Comparison of ENCODE assay signal across 8 mouse cellular contexts in the genomic region with DNA sequence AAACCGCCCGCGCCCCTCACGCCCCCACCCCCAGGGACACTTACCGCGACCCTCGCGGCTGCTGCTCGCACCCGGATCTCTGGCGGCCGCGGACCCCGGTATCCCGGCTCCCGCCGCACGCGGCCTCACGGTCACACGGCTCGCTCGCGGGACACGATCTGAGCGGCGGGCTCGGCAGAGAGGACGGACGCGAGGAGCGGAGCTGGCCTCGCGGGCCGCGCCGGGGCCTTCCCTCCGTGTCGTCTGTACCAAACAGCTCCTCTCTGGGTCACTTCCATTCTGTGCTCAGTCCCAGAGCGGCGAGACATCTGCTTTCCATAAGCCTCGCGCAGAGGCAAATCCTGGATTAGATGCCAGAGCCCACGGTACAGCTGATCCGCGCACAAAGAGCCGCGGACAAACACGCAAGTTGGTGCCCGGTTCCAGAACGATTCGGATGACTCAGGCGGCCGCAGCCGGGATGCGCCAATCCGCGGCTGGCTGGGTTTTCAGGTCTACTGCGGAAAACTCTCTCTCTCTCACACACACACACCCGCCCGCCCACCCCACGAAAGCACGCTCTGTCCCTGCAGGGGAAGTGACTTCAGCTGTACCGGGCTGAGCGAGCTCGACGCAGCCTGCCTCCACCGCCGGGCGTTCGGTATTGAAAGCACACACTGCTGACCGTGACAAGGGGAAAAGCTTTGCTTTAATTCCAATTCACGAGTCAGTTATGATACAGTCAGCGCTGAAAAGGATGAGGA. TPM values are rescaled to one million over a fixed set of nuclear protein-coding genes. Genes with fewer than 3 reads are reported as not detected.
DNase-seq lines count a peak whose midpoint lies in the region; ATAC-seq and TF ChIP-seq lines count a peak whose summit lies in the region.

No protein-coding gene starts in this region.

- H3K27ac ChIP-seq in MEL (ENCODE audit: control insufficient read depth, low read depth, low read length) = peak overlapping the region; percentile 67
- peak overlapping the region; percentile 64 for H3K27ac ChIP-seq in lung, embryonic 15.5 days
- H3K27ac ChIP-seq in olfactory bulb, adult 2 months (ENCODE audit: insufficient read depth, low read depth, low read length) = peak overlapping the region; percentile 94

- no peak for TF ChIP-seq RAD21 in MEL (IDR thresholded peaks at IDR 0.05; ENCODE audit: low read depth, low read length)

- H3K4me3 ChIP-seq in MEL (ENCODE audit: control insufficient read depth in 1 of 2, insufficient read depth in 1 of 2, low read depth in 2 of 2, low read length in 2 of 2) = peak overlapping the region; percentile 97 to 98
- peak overlapping the region; percentile 70 for H3K4me3 ChIP-seq in lung, embryonic 15.5 days
- H3K4me3 ChIP-seq in olfactory bulb, adult 2 months (ENCODE audit: insufficient read depth, low read depth, low read length) = peak overlapping the region; percentile 91

- H3K27me3 ChIP-seq in MEL (ENCODE audit: control insufficient read depth in 1 of 2, insufficient read depth in 2 of 2, low read length in 2 of 2) = no peaks in the 10 kb centered on the region
- peaks cover 5% of the 10 kb centered on the region for H3K27me3 ChIP-seq in lung, embryonic 15.5 days

- TF ChIP-seq CTCF in MEL (IDR thresholded peaks at IDR 0.05 in 2 of 3, conservative IDR thresholded peaks at IDR 0.05 in 1 of 3; ENCODE audit: control insufficient read depth in 1 of 3, insufficient read depth in 1 of 3, low read depth in 2 of 3, low read length in 3 of 3, poor library complexity in 1 of 3, severe bottlenecking in 1 of 3) = no peak
- no peak for TF ChIP-seq CTCF in olfactory bulb, adult 2 months (IDR thresholded peaks at IDR 0.05; ENCODE audit: insufficient read depth, low read depth, low read length)

- H3K9ac ChIP-seq in MEL (ENCODE audit: control insufficient read depth, low read depth, low read length, poor library complexity, severe bottlenecking) = peak overlapping the region; percentile 91
- peak overlapping the region; percentile 80 for H3K9ac ChIP-seq in lung, embryonic 15.5 days

- DNase-seq in MEL (ENCODE audit: low read depth, low spot score) = peak; percentile 77
- peak; percentile 66 for DNase-seq in cerebellum, adult 8-10 months
- peak; percentile 82 for DNase-seq in layer of hippocampus, adult 9-11 months
- DNase-seq in thymus, postnatal 14 days = peak; percentile 68

- WGBS in lung, embryonic 15.5 days = under 1% methylated on average over 74 of the region's 74 CpGs
- under 1% methylated on average over 74 of the region's 74 CpGs for WGBS in olfactory bulb, adult 2 months

- peak in 1 of 2 experiments; percentile 29; a peak in 1 of 4 replicates for TF ChIP-seq POLR2A in MEL (IDR thresholded peaks at IDR 0.05; ENCODE audit: control insufficient read depth in 1 of 2, insufficient read depth in 1 of 2, low read depth in 1 of 2, low read length in 2 of 2, poor library complexity in 1 of 2)
- TF ChIP-seq POLR2A in olfactory bulb, adult 2 months (IDR thresholded peaks at IDR 0.05; ENCODE audit: insufficient read depth, low read depth, low read length) = no peak

- ATAC-seq in frontal cortex, adult (ENCODE audit: low TSS enrichment) = peak; percentile 83
- peak; percentile 71 to 88; a peak in 3 of 4 replicates for ATAC-seq in hematopoietic stem cell, adult 5-6 weeks (replicated peaks in 1 of 2; ENCODE audit: insufficient read depth in 1 of 2, low FRiP score in 2 of 2, low TSS enrichment in 1 of 2, low read depth in 1 of 2, poor library complexity in 2 of 2, severe bottlenecking in 2 of 2)
- ATAC-seq in lung, embryonic 15.5 days (ENCODE audit: borderline replicate concordance, extremely low read depth, low FRiP score, low TSS enrichment) = peak; percentile 78; the same call in 1 of the 2 replicates

- peaks cover 5 to 7% of the 10 kb centered on the region in 2 experiments; a peak in 3 of 4 replicates for H3K4me1 ChIP-seq in MEL (ENCODE audit: control insufficient read depth in 1 of 2, insufficient read depth in 2 of 2, low read length in 2 of 2)
- peaks cover 27% of the 10 kb centered on the region for H3K4me1 ChIP-seq in lung, embryonic 15.5 days
- peaks cover 2% of the 10 kb centered on the region; the same call in 1 of the 2 replicates for H3K4me1 ChIP-seq in olfactory bulb, adult 2 months (ENCODE audit: control insufficient read depth, insufficient read depth, low read length)

- H3K36me3 ChIP-seq in MEL (ENCODE audit: control insufficient read depth in 1 of 2, insufficient read depth in 2 of 2, low read length in 2 of 2) = peaks cover 0 to 7% of the 10 kb centered on the region in 2 experiments; a peak in 2 of 4 replicates
- H3K36me3 ChIP-seq in lung, embryonic 15.5 days = no peaks in the 10 kb centered on the region

- H3K9me3 ChIP-seq in MEL (replicated peaks; ENCODE audit: insufficient read depth, low read length) = no peaks in the 10 kb centered on the region
- no peaks in the 10 kb centered on the region for H3K9me3 ChIP-seq in lung, embryonic 15.5 days

- peaks cover 1% of the 10 kb centered on the region; the same call in 1 of the 2 replicates for H3K79me2 ChIP-seq in MEL (ENCODE audit: control insufficient read depth, insufficient read depth, low read length, poor library complexity)

- 0 out of 4 replicates have a peak, but pooled peaks of 1 of the 2 experiments have one; percentile 18 for TF ChIP-seq EP300 in MEL (IDR thresholded peaks at IDR 0.05; ENCODE audit: low read depth in 1 of 2, low read length in 2 of 2)

- peak overlapping the region; percentile 100 for H3K4me2 ChIP-seq in lung, embryonic 15.5 days

TF ChIP-seq in MEL, 35 proteins besides CTCF, POLR2A, EP300 and RAD21:
- TF ChIP-seq ELF1 (IDR thresholded peaks at IDR 0.05; ENCODE audit: low read depth, low read length) (no peak), HCFC1 (IDR thresholded peaks at IDR 0.05; ENCODE audit: low read depth, low read length) (no peak), SIN3A (IDR thresholded peaks at IDR 0.05; ENCODE audit: low read length) (no peak), ZKSCAN1 (IDR thresholded peaks at IDR 0.05; ENCODE audit: low read depth, low read length) (no peak), UBTF (IDR thresholded peaks at IDR 0.05; ENCODE audit: borderline replicate concordance, insufficient read depth, low read depth, low read length) (peak; percentile 86; the same call in 1 of the 2 replicates), SMC3 (IDR thresholded peaks at IDR 0.05; ENCODE audit: low read depth, low read length) (no peak), ZMIZ1 (IDR thresholded peaks at IDR 0.05; ENCODE audit: low read depth, low read length) (no peak), NELFE (IDR thresholded peaks at IDR 0.05; ENCODE audit: low read depth, low read length) (no peak), TBP (IDR thresholded peaks at IDR 0.05; ENCODE audit: low read depth, low read length) (peak; percentile 63), USF2 (IDR thresholded peaks at IDR 0.05; ENCODE audit: borderline replicate concordance in 1 of 2, insufficient read depth in 1 of 2, low read depth in 1 of 2, low read length in 2 of 2) (no peak), MAFK (IDR thresholded peaks at IDR 0.05; ENCODE audit: borderline replicate concordance, low read depth, low read length) (no peak), BHLHE40 (IDR thresholded peaks at IDR 0.05; ENCODE audit: borderline replicate concordance, low read depth, low read length) (no peak), POLR2AphosphoS2 (IDR thresholded peaks at IDR 0.05; ENCODE audit: low read length) (no peak), TAL1 (IDR thresholded peaks at IDR 0.05; ENCODE audit: low read length) (no peak), ZC3H11A (IDR thresholded peaks at IDR 0.05; ENCODE audit: low read depth, low read length) (no peak), MYC (IDR thresholded peaks at IDR 0.05; ENCODE audit: low read depth, low read length) (no peak), KAT2A (conservative IDR thresholded peaks at IDR 0.05; ENCODE audit: low read depth, low read length) (no peak), ETS1 (IDR thresholded peaks at IDR 0.05; ENCODE audit: low read depth, low read length) (peak; percentile 59; the same call in 1 of the 2 replicates), E2F4 (IDR thresholded peaks at IDR 0.05; ENCODE audit: borderline replicate concordance, low read depth, low read length) (no peak), MYB (IDR thresholded peaks at IDR 0.05; ENCODE audit: low read depth, low read length) (no peak), POLR2AphosphoS5 (IDR thresholded peaks at IDR 0.05; ENCODE audit: borderline replicate concordance, low read depth, low read length) (no peak), USF1 (IDR thresholded peaks at IDR 0.05; ENCODE audit: low read depth, low read length) (no peak), CHD1 (IDR thresholded peaks at IDR 0.05; ENCODE audit: low read depth, low read length) (no peak), RCOR1 (IDR thresholded peaks at IDR 0.05; ENCODE audit: low read depth, low read length) (no peak), MAX (IDR thresholded peaks at IDR 0.05; ENCODE audit: low read length) (0 out of 2 replicates have a peak, but pooled peaks have one; percentile 18), CHD2 (IDR thresholded peaks at IDR 0.05; ENCODE audit: low read length) (no peak), MAZ (IDR thresholded peaks at IDR 0.05; ENCODE audit: low read depth, low read length) (0 out of 2 replicates have a peak, but pooled peaks have one; percentile 39), MEF2A (IDR thresholded peaks at IDR 0.05; ENCODE audit: extremely low read depth, insufficient replicate concordance, low read depth, low read length, poor library complexity, severe bottlenecking) (no peak)

RNA-seq across cellular contexts. Expression of gene Trim2, which starts 47.2 kb away (rescaled TPM):
- 1.7 and 2.8 TPM in 2 replicates for total RNA-seq in MEL (2012; rRNA removed)
- polyA plus RNA-seq in MEL (2012; ENCODE audit: insufficient read depth in 1 of 2, insufficient read length in 2 of 2, low read depth in 1 of 2, low replicate concordance in 2 of 2, missing spikeins in 1 of 2) = 1 to 10 TPM in 1 of 2 experiments, not detected in 1; 4.4 TPM
- 1.4 and 3.9 TPM in 2 replicates for total RNA-seq in hematopoietic stem cell, adult 5-6 weeks (2017)
- 25.0 and 31.4 TPM in 2 replicates for polyA plus RNA-seq in lung, embryonic 15.5 days (2015; fragmentation: Nextera tagmentation; extraction: Ambion mirVana)
- 128 TPM in 1 of 2 replicates, not detected in the other for polyA plus RNA-seq in olfactory bulb, adult 2 months (2012; ENCODE audit: insufficient read depth, insufficient read length, low replicate concordance, missing spikeins)

Comparison
In these comparisons a context has a peak if more than half of its experiments do, and no peak if none do; other contexts are left out.
1. Peak in every context shown above with its lines: DNase-seq, ATAC-seq, H3K4me3 ChIP-seq and H3K27ac ChIP-seq.